Mouse (Mus musculus): ENCODE results near the gene Fos.

The Fos gene

DNA sequence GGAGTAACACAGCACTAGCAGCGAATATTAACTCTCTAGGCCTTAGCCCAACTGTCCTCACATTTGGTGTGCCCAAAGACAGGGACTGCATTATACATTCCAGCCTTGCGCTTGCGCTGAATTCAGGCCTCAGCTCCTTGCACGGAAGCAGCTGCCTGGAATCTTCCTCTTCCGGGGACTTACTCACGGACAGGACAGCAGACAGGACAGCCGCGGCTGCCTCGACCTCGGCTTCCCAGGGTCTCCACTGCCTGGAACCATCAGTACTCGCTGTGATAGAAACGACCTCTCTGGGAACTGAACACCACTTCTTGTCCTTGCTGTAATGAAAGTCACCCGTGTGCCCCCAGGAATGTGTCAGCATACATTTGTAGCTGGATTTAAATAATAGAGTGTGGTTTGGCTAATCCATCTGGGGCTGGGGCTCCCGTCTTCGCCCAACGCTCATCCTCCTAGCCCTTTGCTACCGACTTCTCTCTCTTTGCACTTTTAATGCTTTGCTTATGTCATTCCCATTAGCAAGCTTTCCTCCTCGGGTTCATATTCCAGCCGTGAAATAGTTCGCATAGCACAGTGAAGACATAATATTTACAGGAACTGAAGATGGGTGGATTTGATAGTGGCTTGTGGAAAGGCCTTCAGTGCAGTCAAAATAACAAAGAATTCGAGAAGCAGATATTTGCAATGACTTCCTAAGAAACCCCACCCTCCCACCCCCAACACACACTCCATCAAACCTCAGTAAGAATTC is 11.6 kb upstream of the Fos start:
- peak; percentile 7 for DNase-seq (ENCODE audit: low read depth, low spot score)

DNA sequence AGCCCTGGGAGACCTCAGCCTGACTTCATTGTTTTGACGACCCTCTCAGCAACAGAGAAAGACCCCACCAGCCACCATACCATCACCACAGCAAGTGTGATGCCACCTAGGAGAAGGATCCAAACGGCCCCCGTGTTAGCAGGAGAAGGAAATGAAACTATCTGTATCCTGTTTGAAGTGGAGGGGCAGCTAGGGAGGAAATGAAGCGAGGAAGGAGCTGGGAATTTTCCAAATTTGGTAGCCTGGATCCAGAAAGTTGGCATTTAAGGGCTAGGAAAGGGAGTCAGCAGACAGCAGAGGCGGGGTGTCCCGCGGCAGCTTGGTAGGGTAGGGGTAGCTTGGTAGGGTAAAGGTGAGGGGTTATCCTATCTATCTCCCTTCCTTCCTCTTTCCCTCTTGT is 10.9 kb upstream of the Fos start:
- DNase-seq (ENCODE audit: low read depth, low spot score), result no peak

DNA sequence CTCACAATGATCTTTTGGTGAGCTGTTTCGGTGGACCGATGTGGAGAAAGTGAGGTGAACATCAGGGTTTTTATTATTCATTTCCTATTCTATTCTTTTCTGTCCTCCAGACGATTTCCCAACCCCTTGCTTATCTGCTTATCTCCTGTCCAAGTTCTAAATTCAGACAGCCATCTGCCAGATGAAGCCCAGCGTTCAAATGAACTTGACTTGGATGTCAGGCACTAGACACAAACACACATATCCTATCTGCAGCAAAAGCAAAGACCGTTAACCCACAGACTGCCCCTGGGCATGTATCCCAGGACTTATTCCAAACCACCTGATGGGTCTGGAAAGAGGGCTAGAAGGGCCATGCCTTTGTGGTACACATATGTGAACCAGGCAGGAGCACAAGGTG is 9.3 kb upstream of the Fos start:
- no peak for DNase-seq (ENCODE audit: low read depth, low spot score)

DNA sequence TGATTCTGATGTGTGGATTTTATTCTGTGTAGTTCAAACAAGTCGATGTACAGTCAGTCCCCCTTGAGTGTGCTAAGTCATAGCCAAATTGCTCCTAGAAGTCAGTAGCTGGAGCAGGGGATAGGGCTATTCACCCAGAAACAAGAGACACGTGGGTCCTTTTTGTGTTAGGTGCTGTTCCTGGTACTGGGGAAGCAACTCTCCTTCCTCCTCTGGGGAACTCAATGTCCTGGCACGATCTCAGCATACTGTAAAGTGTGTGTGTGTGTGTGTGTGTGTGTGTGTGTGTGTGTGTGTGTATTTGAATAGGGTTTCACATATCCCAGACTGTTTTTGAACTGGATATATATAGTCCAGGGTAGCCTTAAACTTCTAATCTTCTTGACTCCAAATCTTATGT is 8.8 kb upstream of the Fos start:
- no peak for DNase-seq (ENCODE audit: low read depth, low spot score)

DNA sequence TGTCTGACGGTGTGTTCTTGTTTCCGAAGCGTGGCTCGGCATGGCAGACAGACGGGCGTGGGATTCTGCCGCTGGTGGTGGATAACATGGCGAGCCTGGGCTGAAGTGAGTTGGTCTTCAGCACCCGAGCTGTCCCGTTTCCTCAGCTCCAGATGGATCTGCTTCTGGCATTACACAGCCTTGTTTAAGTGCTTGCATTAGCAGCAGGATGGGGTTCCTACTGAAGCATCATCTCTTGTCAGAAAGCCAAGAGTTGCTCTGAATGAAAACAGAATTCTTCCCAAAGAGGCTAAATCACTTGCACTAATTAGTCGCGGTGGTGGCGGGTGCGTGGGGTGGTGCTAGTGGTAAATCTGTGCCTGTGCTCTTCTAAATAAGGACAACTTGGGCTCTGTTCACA is 5.8 kb upstream of the Fos start:
- no peak for DNase-seq (ENCODE audit: low read depth, low spot score)

DNA sequence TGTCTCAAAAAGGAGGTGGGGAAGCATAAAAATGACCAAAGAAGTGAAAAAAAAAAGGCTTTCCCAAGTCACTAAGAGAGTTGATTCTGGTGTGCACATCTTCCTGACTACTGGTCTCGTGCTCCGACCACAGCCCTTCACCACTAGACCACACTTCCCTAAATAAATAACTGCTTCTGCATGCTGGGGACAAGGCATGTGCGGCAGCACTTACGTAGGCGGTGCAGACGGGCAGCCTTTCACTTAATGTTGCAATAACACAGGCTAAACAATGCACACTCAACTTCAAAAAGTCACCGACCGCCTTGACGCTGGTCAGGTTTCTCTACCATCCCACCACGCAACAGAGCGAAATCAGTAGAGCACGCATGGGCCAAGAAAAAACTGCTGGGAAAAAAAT is 5.0 kb upstream of the Fos start:
- DNase-seq (ENCODE audit: low read depth, low spot score), result no peak

DNA sequence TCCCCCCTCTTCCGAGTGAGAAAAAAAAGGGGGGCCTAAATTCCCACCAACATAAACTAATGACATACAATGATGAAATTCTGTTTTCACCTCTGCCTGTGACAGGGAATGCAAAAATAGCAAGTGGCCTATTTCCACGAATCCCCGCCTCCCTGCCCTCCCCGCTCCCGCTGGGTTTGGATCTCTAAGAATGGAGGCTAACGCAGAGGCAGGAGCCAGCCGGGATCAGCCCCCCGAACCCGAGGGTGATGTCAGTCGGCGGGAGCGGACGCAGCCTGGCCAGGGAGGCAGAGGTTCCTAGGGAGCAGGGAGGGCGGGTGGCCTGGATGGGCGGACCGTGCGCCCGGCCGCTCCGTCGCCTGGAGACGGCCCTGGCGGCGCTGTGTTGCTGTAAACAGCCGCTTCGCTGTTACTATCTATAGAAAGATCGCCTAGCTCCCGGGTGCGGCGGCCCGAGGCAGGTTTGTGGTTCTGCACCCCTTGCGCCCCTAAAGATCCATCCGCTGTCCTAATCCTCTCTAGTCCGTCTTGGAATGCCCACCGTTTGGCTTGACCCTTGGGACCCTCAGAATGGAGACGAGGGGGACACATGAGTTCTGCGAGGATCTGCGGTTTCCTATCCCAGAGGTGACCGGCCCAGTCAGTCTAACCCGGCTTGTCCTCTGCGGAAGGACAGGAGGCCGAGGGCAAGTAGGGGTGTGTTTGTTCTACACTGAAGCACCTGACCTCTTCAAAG is 1.6 kb upstream of the Fos start:
- peak; percentile 73 for DNase-seq (ENCODE audit: low read depth, low spot score)

DNA sequence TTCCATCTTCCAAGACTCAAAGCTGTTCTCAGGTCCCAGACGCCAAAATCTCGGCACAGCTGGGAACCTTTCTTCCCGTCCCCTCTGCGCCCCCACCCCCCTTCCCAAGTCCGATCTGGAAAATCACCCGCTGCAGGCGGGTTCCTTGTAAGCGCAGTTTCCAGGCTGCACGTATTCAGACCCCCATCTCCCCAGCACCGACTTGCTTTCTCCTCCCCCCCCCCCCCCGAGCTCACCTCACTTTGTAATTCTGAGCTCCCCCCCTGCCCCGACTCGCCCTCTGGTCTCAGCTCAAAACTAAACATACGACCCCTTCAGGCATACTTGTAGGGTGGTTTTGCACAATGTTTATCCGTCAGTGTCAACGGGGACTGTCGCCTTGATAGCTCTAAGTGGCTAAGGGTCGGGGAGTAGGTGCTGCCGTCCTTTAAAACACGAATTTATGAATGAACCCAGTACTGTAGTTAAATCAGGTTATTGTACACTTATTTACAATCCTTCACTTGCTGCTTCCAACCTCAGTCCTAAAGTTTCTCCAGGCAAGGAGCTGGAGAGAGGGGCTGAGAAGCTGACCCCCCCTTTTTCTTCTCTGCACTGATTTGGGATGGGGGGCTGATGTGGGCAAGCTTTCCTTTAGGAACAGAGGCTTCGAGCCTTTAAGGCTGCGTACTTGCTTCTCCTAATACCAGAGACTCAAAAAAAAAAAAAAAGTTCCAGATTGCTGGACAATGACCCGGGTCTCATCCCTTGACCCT is 857 bp upstream of the Fos start:
- DNase-seq (ENCODE audit: low read depth, low spot score), result peak; percentile 37

DNA sequence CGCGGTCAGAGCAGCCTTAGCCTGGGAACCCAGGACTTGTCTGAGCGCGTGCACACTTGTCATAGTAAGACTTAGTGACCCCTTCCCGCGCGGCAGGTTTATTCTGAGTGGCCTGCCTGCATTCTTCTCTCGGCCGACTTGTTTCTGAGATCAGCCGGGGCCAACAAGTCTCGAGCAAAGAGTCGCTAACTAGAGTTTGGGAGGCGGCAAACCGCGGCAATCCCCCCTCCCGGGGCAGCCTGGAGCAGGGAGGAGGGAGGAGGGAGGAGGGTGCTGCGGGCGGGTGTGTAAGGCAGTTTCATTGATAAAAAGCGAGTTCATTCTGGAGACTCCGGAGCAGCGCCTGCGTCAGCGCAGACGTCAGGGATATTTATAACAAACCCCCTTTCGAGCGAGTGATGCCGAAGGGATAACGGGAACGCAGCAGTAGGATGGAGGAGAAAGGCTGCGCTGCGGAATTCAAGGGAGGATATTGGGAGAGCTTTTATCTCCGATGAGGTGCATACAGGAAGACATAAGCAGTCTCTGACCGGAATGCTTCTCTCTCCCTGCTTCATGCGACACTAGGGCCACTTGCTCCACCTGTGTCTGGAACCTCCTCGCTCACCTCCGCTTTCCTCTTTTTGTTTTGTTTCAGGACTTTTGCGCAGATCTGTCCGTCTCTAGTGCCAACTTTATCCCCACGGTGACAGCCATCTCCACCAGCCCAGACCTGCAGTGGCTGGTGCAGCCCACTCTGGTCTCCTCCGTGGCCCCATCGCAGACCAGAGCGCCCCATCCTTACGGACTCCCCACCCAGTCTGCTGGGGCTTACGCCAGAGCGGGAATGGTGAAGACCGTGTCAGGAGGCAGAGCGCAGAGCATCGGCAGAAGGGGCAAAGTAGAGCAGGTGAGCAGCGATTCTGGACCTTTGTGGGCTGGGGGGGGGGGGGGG is 875 bp downstream of the Fos start:
- peak; percentile 25 for DNase-seq (ENCODE audit: low read depth, low spot score)

DNA sequence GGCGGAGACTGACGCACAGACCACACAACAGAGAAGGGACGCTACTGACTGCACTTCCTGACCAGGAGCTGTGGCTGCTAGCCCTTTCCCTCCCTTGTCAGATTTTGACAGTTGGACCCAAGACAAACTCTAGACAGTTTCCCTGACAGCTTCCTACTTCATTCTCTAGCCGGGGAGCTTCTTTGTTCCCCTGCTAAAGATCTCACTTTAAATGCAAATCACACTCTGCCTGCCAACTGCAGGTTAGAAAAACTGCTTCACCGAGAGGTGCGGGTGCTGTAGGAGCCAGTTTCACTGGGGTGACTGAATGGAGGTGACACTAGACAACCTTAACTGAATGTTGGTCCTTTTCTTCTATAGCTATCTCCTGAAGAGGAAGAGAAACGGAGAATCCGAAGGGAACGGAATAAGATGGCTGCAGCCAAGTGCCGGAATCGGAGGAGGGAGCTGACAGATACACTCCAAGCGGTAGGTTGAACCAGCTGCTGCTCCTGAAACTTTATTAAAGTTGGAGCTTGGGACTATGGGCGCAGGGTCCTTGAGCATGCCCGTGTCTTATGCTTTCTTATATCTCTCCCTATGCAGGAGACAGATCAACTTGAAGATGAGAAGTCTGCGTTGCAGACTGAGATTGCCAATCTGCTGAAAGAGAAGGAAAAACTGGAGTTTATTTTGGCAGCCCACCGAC is 1.7 kb downstream of the Fos start:
- no peak for DNase-seq (ENCODE audit: low read depth, low spot score)

DNA sequence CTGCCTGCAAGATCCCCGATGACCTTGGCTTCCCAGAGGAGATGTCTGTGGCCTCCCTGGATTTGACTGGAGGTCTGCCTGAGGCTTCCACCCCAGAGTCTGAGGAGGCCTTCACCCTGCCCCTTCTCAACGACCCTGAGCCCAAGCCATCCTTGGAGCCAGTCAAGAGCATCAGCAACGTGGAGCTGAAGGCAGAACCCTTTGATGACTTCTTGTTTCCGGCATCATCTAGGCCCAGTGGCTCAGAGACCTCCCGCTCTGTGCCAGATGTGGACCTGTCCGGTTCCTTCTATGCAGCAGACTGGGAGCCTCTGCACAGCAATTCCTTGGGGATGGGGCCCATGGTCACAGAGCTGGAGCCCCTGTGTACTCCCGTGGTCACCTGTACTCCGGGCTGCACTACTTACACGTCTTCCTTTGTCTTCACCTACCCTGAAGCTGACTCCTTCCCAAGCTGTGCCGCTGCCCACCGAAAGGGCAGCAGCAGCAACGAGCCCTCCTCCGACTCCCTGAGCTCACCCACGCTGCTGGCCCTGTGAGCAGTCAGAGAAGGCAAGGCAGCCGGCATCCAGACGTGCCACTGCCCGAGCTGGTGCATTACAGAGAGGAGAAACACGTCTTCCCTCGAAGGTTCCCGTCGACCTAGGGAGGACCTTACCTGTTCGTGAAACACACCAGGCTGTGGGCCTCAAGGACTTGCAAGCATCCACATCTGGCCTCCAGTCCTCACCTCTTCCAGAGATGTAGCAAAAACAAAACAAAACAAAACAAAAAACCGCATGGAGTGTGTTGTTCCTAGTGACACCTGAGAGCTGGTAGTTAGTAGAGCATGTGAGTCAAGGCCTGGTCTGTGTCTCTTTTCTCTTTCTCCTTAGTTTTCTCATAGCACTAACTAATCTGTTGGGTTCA is 2.5 kb downstream of the Fos start:
- no peak for DNase-seq (ENCODE audit: low read depth, low spot score)

DNA sequence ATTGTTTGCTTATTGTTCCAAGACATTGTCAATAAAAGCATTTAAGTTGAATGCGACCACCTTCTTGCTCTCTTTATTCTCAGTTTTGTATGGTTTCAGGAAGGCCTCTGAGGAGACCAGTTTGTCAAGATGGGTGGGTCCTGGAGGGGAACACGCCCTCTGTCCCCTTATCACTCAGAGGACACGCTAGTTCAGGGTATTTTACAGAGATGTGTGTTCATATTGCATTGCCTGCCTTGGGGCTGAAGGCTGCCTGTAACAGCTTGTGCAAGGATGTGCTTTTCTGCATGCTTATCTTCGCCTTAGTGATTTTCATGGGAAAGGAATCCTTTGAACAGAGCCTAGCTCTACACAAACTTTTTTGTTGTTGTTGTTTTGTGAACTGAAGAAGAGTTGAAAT is 3.5 kb downstream of the Fos start:
- DNase-seq (ENCODE audit: low read depth, low spot score), result no peak

DNA sequence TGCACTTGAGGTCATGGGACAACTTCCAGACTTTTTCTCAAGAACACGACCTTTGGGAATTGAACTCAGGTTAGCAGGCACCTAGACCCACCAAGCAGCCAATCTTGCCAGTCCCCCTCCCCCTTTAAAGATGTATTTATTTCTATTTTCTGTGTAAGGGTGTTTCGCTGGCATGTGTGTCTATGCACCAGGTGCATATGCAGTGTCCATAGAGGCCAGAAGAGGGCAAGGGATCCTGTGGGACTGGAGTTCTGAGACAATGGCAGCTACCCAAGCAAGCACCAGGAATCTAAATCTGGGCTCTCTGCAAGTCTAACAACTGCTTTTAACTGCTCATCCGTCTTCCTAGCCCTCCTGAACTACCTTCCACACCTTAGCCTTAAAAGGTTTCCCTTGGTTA is 4.1 kb downstream of the Fos start:
- DNase-seq (ENCODE audit: low read depth, low spot score), result no peak

DNA sequence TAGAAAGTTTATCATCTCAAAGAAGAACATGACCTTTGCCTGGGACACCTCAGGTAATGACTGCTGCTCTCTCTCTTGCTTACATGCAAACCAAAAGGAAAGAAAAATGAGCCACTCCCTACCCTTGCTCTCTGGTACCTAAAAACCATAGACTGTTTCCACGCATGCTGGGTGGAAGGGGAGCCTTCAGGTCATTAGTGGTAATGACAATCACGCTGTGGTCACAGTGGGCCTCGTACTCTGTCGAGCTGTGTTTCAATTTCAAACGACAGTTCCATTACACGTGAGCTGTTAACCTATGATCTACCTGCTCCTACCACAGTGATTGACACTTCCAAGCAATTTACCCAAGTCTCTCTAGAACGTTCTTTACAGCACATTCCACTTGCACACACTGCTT is 5.0 kb downstream of the Fos start:
- no peak for DNase-seq (ENCODE audit: low read depth, low spot score)

DNA sequence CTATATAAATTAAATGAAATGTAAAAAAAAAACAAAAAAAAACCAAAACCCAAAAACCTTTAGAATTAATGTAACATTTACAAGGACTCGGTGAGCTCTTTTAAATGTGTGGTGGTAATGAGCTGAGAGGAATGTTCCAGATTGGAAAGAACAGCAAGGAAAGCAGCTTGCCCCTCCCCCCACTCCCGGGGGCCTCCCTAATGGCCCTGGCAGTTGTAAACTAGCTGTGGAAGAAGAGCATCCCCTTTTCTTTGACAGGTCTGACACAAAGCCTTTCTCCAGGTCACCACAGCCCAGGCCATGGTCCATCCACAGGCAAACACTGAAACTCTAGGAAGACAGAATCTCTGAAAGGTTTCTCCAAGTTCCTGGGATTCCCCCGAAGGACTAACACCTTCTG is 5.5 kb downstream of the Fos start:
- DNase-seq (ENCODE audit: low read depth, low spot score), result no peak

DNA sequence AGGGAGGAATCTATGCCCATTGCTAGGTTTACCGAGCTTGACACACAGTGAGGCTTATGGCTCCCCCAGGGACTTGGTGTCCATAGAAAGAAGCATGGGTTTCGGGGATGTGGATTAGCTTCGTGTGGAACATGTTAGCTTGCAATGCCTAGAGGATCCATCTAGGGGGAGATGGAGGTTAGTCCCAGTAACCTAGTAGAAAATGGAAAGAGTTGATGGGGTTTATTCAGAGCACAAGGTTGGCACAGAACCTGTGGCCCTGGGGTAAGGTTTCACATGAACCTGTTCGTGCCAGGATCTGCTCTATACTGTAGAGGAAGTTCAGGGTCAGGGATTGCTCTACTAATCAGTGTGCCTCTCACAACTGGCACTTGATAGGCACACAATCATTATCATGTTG is 9.5 kb downstream of the Fos start:
- DNase-seq (ENCODE audit: low read depth, low spot score), result peak; percentile 51

DNA sequence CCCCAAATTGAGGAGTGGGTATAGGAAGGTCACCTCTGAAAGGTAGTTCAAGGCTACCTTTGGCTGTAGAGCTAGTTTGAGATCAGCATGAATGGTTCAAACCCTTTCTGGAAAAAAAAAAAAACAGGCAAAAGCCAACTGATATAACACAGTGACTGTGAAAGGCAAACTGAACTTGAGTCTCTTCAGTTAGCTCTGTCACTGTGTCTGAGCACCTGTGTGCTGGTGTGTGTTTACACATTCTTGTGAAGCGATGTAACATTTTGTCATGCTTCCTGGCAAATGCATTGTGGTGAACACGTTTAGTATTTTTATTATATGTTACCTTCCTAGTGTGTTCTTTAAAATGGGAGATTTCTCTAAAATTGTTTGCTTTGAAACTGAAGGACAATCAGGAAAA is 11.0 kb downstream of the Fos start:
- DNase-seq (ENCODE audit: low read depth, low spot score), result no peak

DNA sequence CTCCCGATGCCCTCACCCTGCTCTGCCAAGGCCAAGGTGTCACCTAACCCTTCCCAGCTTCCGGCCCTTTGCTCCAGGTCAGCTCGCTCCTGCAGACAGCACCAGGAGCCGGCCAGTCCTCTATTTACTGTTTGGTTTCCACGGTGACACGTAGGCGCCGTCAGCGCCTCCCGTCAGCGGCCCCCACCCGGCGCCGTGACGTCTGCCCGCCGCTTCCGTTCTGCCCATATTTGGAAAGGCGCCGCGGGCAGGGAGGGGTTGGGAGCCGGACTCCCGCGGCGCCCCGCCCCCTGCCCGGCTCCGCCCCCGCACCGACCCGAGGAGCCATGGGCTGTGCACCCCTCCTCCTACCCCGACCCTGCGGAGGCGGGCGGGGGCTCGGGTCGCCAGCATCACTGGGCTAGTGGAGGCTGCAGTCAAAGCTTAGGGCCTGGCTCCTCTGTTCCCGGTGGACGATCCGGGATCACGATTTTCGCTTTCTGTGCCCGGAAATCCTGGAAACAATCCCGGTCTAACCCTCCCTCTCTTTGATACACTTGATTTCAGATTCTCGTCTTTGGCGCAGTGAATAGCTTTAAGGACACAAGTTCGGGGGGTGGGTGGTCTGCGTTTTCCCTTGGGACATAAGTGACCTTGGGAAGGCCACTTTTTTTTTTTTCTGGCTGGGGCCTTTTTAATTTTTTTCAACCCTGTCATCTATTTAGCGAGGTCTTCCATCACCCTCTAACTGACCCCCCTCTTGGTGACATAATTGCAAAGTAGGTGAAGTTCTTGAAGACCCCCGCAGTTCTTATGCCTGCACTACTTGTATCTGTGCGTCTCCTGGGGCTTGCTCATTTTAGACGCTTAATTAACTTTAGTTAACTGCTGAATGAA is 12.4 kb downstream of the Fos start:
- peak; percentile 88 for DNase-seq (ENCODE audit: low read depth, low spot score)

DNA sequence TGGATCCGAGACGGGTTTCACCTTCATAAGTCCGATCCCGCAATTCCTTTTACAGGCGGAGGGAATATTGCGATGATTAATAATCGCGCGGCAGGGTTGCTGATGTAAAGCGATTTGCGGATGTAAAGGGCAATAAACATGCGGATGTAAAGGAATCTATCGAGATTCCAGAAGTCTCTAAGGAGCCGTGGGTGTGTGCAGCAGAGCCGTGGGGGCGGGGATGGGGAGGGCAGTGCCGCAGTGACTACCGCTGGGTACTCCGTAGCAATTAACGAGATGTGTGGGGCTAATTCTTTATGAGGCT is 13.0 kb downstream of the Fos start:
- peak; percentile 64 for DNase-seq (ENCODE audit: low read depth, low spot score)

All from 3T3-L1 (cell line).